Mouse (Mus musculus) forebrain, embryonic 15.5 days (tissue): ENCODE results near the gene Paqr9. TPM values are rescaled to one million over a fixed set of nuclear protein-coding genes. Genes with fewer than 3 reads are reported as not detected.

Experiments used
- ATAC-seq: fragments of 200-750 bp; cut with Nextera tagmentation; replicated peaks from 2 replicates; pipeline ENCODE4 v1.8.0; 2017; ENCODE audit warnings: mild to moderate bottlenecking, moderate TSS enrichment, moderate library complexity
- H3K27ac ChIP-seq: fragments of 300-500 bp; sonication (generic); replicated peaks from 2 replicates; pipeline ENCODE4 v1.5.1; 2015; ENCODE audit warnings: mild to moderate bottlenecking, inconsistent platforms
- H3K27me3 ChIP-seq: fragments of 300-500 bp; sonication (generic); 2 replicates; pipeline ENCODE4 v1.6.1; 2015; ENCODE audit warnings: inconsistent platforms
- H3K36me3 ChIP-seq: fragments of 300-500 bp; sonication (generic); 2 replicates; pipeline ENCODE4 v1.6.1; 2015; ENCODE audit warnings: mild to moderate bottlenecking, inconsistent platforms
- H3K4me1 ChIP-seq: fragments of 300-500 bp; sonication (generic); 2 replicates; pipeline ENCODE4 v1.6.1; 2015; ENCODE audit warnings: inconsistent platforms
- H3K4me2 ChIP-seq: fragments of 300-500 bp; sonication (generic); replicated peaks from 2 replicates; pipeline ENCODE4 v1.6.1; 2015; ENCODE audit warnings: mild to moderate bottlenecking, inconsistent platforms
- H3K4me3 ChIP-seq: fragments of 300-500 bp; sonication (generic); 2 replicates; pipeline ENCODE4 v1.5.1; 2015; ENCODE audit warnings: mild to moderate bottlenecking, inconsistent platforms
- H3K9ac ChIP-seq: fragments of 300-500 bp; sonication (generic); replicated peaks from 2 replicates; pipeline ENCODE4 v1.6.1; 2015; ENCODE audit warnings: mild to moderate bottlenecking, inconsistent platforms
- H3K9me3 ChIP-seq: fragments of 300-500 bp; sonication (generic); 2 replicates; pipeline ENCODE4 v1.6.1; 2016; ENCODE audit warnings: inconsistent platforms
- WGBS: fragments of 180-500 bp; shearing (Covaris S2); methylation state at CpG from one replicate; pipeline ENCODE4 v1.1.7; 2015; ENCODE audit warnings: mixed read lengths; 5-methylcytosine and 5-hydroxymethylcytosine counted together
- polyA plus RNA-seq: library from polyadenylated mRNA; unstranded; fragments of >200 nt; fragmentation: Nextera tagmentation; extraction: Ambion mirVana; gene quantifications from 2 replicates; pipeline ENCODE4 v1.2.1, GENCODE M21; 2015

Paqr9 gene
- polyA plus RNA-seq, 1 experiment from 2014 or later, result 3.2 TPM

DNA sequence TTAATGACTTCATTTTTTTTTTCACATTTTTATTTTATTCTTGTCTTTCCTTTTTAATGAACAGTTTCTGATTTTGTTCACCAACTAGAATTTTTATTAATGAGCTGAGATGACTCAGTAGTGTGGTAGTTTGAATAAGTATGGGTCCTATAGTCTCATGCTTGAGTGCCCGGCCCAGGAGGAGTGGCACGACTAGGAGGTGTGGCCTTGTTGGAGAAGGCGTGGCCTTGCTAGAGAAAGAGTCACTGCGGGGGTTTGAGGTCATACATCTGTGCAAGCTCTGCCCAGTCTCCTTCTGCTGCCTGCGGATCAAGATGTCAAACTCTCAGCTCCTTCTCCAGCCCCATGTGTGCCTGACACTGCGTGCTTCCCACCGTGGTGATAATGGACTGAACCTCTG lies 28.6 kb downstream of the Paqr9 start:
- ATAC-seq, result no peak

DNA sequence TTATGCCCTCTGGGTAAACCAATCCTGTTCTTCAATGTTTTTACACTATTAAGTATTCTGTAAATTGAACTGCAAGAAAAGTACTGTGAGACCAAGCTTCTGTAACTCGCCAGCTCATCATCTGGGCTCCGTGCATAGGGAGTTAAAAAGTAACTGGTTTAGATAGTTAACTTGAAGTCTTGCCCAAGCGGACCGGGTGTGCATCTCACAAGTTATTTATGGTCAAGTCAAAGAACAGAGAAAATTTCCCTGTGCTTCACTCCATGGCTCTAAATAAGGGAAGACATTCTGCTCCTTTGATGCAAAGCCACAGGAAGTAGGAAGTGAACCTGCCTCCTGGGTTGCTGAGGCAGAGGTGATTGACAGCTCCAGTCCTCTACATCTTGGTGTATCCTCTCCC lies 34.8 kb downstream of the Paqr9 start:
- Histone ChIP-seq H3K4me3 (no peak overlapping the region), H3K9me3 (no peaks in the 10 kb centered on the region), H3K4me1 (no peaks in the 10 kb centered on the region), H3K27me3 (no peaks in the 10 kb centered on the region), H3K4me2 (no peak overlapping the region), H3K9ac (no peak overlapping the region), H3K27ac (no peak overlapping the region), H3K36me3 (no peaks in the 10 kb centered on the region)
- no peak for ATAC-seq
- WGBS, result 91% methylated on average over 4 of the region's 4 CpGs

More for the DNA sequence above, 28.6 kb downstream of the Paqr9 start:
- Histone ChIP-seq H3K4me1 (no peaks in the 10 kb centered on the region), H3K9ac (no peak overlapping the region), H3K27ac (no peak overlapping the region), H3K4me3 (no peak overlapping the region), H3K27me3 (no peaks in the 10 kb centered on the region), H3K4me2 (no peak overlapping the region), H3K9me3 (no peaks in the 10 kb centered on the region), H3K36me3 (no peaks in the 10 kb centered on the region)
- 95% methylated on average over 7 of the region's 7 CpGs for WGBS

DNA sequence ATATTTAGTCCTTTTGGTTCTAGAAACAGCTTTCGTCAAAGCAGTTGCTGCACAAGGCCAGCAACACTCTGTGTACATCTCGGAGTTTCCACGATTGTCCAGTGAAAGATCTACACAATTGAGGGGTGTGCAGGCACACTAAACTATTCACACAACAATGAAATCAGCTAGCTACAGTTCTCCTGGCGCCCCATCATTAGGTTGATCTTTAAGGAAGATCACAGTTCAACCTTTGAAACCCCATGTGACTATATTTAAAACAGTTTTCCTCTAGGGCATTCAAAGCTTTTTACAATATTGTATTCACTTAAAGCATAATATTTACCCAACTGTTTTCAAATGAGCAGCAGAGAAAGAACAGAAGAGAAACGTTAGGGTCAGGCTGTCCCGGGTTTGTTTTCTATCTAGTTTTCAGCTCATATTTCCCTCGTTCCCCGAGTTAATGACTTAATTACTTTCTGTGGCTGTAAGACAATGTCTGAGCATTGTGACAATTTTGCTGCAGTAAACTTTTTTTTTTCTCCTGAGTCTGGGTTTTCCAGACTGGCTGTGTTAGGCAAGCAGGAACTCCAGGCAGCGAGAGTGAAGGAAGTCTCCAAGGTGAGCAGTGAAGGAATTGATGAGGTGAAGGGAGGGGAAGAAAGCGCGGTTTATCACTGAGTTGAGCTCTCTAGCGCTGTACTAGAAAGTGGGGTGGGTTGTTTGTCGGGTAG lies 38.2 kb downstream of the Paqr9 start:
- no peak for ATAC-seq
- Histone ChIP-seq H3K4me1 (no peaks in the 10 kb centered on the region), H3K9ac (no peak overlapping the region), H3K27me3 (no peaks in the 10 kb centered on the region), H3K9me3 (no peaks in the 10 kb centered on the region), H3K4me2 (no peak overlapping the region), H3K36me3 (no peaks in the 10 kb centered on the region), H3K4me3 (no peak overlapping the region), H3K27ac (no peak overlapping the region)
- WGBS, result 42% methylated on average over 13 of the region's 13 CpGs

GRCm38 (mm10) chr9:95598179-95598721 lies 38.8 kb downstream of the Paqr9 start:
- no peak overlapping the region for H3K4me3 ChIP-seq
- ATAC-seq, result no peak
- no peaks in the 10 kb centered on the region for H3K36me3 ChIP-seq
- no peaks in the 10 kb centered on the region for H3K27me3 ChIP-seq
- H3K9me3 ChIP-seq, result no peaks in the 10 kb centered on the region
- no peaks in the 10 kb centered on the region for H3K4me1 ChIP-seq
- 64% methylated on average over 19 of the region's 19 CpGs for WGBS
- H3K9ac ChIP-seq, result no peak overlapping the region
- H3K27ac ChIP-seq, result no peak overlapping the region
- no peak overlapping the region for H3K4me2 ChIP-seq

- H3K4me1 ChIP-seq, result no peaks in the 10 kb centered on the region
- no peak overlapping the region for H3K9ac ChIP-seq
- no peaks in the 10 kb centered on the region for H3K36me3 ChIP-seq
- no peak overlapping the region for H3K4me2 ChIP-seq
- no peaks in the 10 kb centered on the region for H3K27me3 ChIP-seq
- 87% methylated on average over 4 of the region's 4 CpGs for WGBS
- no peaks in the 10 kb centered on the region for H3K9me3 ChIP-seq
- H3K4me3 ChIP-seq, result no peak overlapping the region
- no peak for ATAC-seq
- no peak overlapping the region for H3K27ac ChIP-seq
Observed at GRCm38 (mm10) chr9:95599399-95599798, 39.9 kb downstream of the Paqr9 start.

DNA sequence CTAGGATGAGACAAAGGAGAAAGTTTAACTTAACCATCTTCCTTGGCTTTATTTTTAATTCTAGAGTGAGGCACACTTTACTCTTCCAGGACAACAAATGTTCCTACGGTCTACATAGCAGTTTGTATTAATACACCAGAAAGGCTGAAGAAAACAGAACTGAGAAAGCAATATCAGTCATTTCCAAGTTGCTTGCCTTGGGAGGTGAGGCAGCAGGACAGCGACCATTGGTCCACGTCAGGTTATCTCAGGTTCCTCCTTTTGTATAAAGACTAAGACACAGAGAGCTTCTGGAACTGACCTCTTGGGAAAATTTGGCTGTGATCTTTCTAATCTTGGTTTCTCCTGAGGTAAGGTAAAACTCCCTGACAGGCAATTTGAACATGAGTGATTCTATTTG lies 43.4 kb downstream of the Paqr9 start:
- ATAC-seq, result no peak
- Histone ChIP-seq H3K4me3 (no peak overlapping the region), H3K9me3 (no peaks in the 10 kb centered on the region), H3K27ac (no peak overlapping the region), H3K9ac (no peak overlapping the region), H3K36me3 (no peaks in the 10 kb centered on the region), H3K4me2 (no peak overlapping the region), H3K27me3 (no peaks in the 10 kb centered on the region), H3K4me1 (no peaks in the 10 kb centered on the region)
- WGBS, result 87% methylated on average over 3 of the region's 3 CpGs

DNA sequence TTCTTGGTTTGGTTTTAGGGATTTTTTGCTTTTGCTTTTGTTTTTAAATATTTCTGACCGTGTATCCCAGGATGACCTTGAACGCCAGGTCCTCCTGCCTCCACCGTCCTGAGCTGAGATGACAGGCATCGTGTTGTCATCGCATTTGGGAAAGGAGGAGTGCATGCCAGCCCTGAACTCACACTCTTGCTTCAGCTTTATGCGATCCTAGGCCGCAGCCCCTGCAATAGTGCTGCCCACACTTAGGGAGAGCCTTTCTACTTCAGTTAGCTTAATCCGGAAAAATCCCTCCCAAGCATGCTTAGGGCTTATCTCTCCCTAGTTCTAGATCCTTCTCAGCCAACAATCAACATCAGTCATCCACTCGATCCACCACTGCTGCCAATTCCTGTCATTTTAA lies 43.9 kb downstream of the Paqr9 start:
- Histone ChIP-seq H3K27me3 (no peaks in the 10 kb centered on the region), H3K4me1 (no peaks in the 10 kb centered on the region), H3K9ac (no peak overlapping the region), H3K4me3 (no peak overlapping the region), H3K4me2 (no peak overlapping the region), H3K36me3 (no peaks in the 10 kb centered on the region), H3K27ac (no peak overlapping the region), H3K9me3 (no peaks in the 10 kb centered on the region)
- ATAC-seq, result no peak
- 87% methylated on average over 9 of the region's 9 CpGs for WGBS

DNA sequence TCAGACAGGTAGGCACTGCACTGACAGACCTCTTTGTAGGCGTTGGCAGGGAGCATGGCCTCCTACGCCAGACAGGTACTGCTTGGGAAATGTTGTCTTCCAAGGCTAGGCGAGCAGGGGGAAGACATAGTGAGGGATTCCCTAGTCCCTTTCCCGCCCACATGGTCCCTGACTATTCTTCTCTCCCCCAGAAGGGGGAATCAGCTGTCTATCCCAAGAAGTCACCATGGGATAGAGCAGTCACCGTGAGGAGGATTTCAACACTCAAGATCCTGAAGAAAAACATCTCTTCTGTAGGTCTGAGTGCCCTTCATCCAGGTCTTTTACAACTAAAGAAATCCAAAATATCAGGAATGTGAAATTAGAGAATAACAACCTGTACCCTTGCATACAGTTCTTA lies 47.7 kb downstream of the Paqr9 start:
- Histone ChIP-seq H3K9me3 (no peaks in the 10 kb centered on the region), H3K27ac (no peak overlapping the region), H3K4me1 (no peaks in the 10 kb centered on the region), H3K36me3 (no peaks in the 10 kb centered on the region), H3K4me3 (no peak overlapping the region), H3K4me2 (no peak overlapping the region), H3K27me3 (no peaks in the 10 kb centered on the region), H3K9ac (no peak overlapping the region)
- WGBS, result 78% methylated on average over 5 of the region's 5 CpGs
- 0 out of 2 replicates have a peak, but pooled peaks have one; percentile 16 for ATAC-seq

DNA sequence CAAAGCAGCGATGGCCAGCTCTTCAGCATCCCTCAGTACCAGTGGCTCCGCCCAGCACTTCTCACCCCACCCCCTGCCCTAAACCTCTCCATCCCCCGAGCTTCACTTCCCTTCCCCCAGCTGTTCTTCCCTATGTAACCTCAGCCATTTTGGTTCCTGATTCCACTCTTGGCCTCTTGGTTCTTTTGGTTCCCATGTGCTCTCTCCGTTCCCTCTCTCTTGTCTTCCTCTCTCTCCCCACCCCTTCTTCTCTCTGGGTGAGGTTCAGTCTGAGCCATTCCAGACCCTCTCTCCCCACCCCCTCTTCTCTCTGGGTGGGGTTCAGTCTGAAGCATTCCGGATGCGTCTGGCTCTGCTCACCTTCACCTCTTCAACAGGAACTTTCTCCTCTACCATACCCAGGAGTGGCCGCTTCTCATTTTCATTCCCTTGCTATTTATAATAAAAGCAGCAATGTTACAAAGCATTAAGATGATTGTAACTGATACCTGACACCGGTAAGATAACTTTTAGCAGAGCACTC lies 52.9 kb downstream of the Paqr9 start:
- no peak overlapping the region for H3K9ac ChIP-seq
- no peaks in the 10 kb centered on the region for H3K9me3 ChIP-seq
- H3K36me3 ChIP-seq, result no peaks in the 10 kb centered on the region
- WGBS, result 89% methylated on average over 8 of the region's 8 CpGs
- H3K27ac ChIP-seq, result no peak overlapping the region
- H3K4me2 ChIP-seq, result no peak overlapping the region
- no peak overlapping the region for H3K4me3 ChIP-seq
- H3K27me3 ChIP-seq, result no peaks in the 10 kb centered on the region
- no peak for ATAC-seq
- H3K4me1 ChIP-seq, result peaks cover 6% of the 10 kb centered on the region; the same call in 1 of the 2 replicates

DNA sequence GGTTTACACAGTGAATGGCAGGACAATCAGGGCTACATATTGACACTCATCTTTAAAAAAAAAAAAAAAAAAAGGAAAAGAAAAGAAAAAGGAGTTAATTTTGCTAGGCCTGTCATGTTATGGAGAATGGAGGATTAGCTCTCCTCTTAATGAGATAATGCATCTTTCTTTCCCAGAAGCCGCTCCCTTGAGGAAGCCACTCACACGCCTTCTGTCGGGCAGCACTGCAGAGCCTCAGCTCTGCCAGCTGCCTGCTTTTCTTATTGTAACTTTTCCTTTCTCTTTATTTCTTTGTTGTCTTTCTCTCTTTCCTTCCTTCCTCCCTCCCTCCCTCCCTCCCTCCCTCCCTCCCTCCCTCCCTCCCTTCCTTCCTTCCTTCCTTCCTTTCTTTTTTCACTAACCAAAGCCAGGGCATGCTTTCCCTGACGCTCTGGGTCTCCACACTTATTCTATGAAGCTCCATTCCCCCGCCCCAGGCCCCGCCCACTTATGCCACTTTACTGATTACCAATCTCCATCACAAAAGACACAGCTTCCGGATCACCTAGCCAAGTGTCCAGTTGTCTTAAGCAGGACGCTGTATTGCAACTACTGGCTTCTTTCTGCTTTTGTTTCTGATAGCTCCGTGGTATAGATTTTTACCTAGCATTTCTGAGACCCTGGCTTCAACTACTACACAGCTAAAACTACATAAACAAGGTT lies 54.1 kb downstream of the Paqr9 start:
- peak; percentile 74 for ATAC-seq
- WGBS, result 5% methylated on average over 9 of the region's 9 CpGs

DNA sequence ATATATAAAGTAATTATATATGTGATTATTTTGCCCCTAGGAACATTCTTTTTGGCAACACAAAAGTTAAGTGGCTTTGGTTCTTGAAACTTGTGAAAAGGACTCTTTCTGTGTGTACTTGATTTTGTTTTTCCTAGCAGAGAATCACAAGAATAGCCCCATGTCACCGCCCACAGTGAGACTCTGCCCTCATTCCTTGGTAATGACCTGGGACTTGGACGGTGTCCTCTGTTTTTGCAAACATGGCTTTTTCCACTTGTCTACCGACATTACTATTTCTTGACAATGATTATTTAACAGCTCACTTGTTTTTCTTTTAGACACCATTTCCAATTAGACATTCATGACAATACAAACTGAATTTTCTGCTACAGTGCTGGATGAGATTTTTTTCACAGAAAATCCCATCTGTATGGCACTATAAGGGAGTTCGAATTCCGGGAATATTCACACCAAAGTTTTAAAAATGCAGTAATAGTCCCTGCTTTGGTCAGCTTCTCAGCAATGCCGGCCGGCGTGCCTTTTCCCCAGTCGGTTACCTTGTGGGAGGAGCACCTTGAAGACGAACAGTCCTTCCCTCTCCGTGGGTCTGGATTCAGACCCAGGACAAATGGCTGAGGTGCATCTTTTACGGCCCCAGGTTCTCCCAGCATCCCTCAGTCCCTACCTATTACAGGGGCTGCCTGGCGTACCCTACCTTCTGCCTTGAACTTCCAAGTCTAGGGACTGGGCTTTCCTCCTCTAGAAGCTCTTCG lies 55.6 kb downstream of the Paqr9 start:
- no peak overlapping the region for H3K9ac ChIP-seq
- no peak overlapping the region for H3K27ac ChIP-seq
- no peak for ATAC-seq
- H3K4me3 ChIP-seq, result no peak overlapping the region
- no peaks in the 10 kb centered on the region for H3K27me3 ChIP-seq
- WGBS, result 76% methylated on average over 14 of the region's 14 CpGs
- peaks cover 6% of the 10 kb centered on the region; the same call in 1 of the 2 replicates for H3K4me1 ChIP-seq
- H3K9me3 ChIP-seq, result no peaks in the 10 kb centered on the region
- no peaks in the 10 kb centered on the region for H3K36me3 ChIP-seq
- no peak overlapping the region for H3K4me2 ChIP-seq

More for the DNA sequence above, 54.1 kb downstream of the Paqr9 start:
- H3K4me1 ChIP-seq, result peaks cover 6% of the 10 kb centered on the region; the same call in 1 of the 2 replicates
- H3K27ac ChIP-seq, result no peak overlapping the region
- H3K9me3 ChIP-seq, result no peaks in the 10 kb centered on the region
- H3K27me3 ChIP-seq, result no peaks in the 10 kb centered on the region
- H3K9ac ChIP-seq, result no peak overlapping the region
- H3K4me3 ChIP-seq, result peak overlapping the region; percentile 10; the same call in 1 of the 2 replicates
- H3K4me2 ChIP-seq, result peak overlapping the region; percentile 33
- H3K36me3 ChIP-seq, result no peaks in the 10 kb centered on the region

- Histone ChIP-seq H3K4me1 (peaks cover 6% of the 10 kb centered on the region; the same call in 1 of the 2 replicates), H3K9ac (no peak overlapping the region), H3K4me2 (no peak overlapping the region), H3K4me3 (no peak overlapping the region), H3K9me3 (no peaks in the 10 kb centered on the region), H3K27ac (no peak overlapping the region), H3K36me3 (no peaks in the 10 kb centered on the region), H3K27me3 (no peaks in the 10 kb centered on the region)
- 82% methylated on average over 3 of the region's 3 CpGs for WGBS
- no peak for ATAC-seq
Observed at GRCm38 (mm10) chr9:95615961-95616360, 56.5 kb downstream of the Paqr9 start.
